Mouse (Mus musculus) spleen, postnatal 10 days (tissue): ENCODE measurements around the gene Nuak1.

ENCODE experiments used
- DNase-seq, 2 experiments: peaks; one replicate each; pipeline ENCODE4 v3.0.0; 2021 to 2022; ENCODE audit warnings: low spot score in 2 of 2

Nuak1 gene

DNA sequence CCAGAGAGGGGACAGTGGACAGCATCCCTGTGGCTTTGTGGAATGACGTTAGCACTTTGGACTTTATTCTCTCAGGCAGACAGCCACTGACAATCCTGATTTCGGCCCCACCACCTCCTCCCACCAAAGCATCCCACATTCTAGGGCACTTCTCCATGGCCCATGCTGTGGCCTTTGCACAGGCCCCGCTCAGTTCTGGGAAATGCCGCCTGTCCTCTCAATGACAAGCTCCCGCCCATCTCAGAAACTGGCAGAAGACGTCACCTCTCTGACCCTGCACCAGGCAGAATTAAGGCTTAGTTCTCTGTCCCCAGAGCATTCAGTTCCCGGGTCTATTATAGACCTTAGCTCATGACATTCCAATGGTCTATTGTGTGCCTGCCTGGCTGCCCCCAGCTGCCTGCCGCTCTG, 7.0 kb upstream of the Nuak1 start:
- DNase-seq: no peak

DNA sequence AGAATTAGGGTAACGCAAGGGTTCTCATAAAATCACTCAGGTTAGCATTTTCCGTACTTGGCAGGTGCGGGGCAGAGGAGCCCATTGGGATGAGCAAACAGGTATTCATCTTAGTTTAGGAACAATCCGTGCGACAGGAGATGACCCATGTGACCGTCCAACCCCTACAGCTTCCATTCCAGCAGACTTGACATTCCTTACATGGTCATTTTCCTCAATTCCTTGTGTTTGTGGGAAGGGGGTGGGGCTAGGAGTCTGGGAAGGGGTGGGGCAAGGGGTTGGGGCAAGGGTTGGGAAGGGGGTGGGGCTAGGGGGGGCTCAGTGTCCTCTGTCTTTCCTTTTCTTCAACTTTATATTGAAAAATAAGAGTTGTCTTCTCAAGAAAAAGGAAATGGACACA, 6.3 kb upstream of the Nuak1 start:
- DNase-seq: no peak

DNA sequence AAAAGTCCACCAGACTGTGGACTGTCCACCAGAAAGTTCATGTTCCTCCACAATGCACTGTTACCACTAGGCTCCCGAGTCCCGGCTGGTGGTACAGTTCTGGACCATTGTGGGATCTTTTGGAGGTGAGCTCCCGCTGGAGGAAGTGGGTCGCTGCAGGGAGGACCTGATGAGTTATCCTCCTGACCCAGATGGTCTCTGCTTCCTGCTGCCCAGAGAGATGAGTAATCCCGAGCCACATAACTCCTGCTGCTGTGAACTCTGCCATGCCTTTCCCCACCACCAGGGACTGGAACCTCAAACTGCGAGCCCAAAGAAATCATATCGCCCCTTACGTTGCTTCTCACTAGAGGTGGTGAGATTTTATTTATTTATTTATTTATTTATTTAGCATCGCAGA, 4.0 kb upstream of the Nuak1 start:
- no peak for DNase-seq

DNA sequence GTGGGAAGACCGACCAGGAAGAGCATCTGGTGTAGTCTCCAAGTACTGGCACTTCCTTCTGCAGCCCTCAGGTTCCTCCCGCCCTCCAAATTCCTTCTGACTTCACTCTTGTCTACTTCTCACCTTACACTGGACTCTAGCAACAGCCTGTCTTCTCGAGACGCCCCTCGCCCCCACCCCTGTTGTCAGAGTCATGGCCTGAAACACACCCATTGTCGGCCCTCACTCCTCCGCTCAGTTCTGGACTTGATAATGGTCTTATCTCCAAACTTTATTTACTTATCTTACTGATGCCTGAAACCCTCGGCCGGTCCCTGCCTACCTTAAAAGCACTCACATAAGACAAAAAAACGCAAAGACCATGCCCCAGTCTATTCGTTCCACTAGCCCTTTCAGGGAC, 1.4 kb upstream of the Nuak1 start:
- DNase-seq: no peak

DNA sequence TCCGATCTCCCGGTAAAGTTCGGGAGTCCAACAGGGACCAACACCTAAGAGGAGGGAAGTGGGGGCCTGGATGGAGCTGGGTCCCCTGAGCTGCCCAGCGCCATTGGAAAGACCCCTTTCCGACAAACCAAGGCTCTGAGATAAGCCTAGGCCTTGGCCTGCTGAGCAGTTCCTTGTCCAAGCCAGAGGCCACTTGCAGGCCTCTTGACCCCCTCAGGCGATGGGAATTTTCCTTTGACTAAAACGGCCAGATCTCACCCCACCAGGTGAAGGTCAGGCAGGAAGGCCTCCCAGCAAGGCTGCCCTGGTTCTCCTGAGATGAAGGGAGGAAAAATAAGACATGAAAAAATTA, 1.0 kb upstream of the Nuak1 start:
- no peak for DNase-seq

DNA sequence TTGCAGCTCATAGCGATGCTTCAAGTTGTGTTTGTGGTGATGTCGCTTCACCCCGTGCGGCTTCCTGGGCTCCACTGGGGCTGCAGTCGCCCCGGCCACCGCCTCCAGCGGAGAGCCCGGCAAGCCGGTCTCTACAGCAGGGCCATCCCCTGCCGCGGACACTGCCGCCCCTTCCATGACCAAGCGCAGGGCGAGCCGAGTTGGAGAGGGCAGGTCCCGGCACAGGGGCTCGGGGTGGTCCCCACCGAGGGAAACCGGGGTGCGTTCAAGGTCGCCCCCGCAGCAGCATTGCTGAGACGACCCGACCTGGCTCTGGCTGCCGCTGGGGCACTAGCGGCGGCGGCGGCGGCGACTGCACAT, 236 bp downstream of the Nuak1 start:
- DNase-seq: no peak

DNA sequence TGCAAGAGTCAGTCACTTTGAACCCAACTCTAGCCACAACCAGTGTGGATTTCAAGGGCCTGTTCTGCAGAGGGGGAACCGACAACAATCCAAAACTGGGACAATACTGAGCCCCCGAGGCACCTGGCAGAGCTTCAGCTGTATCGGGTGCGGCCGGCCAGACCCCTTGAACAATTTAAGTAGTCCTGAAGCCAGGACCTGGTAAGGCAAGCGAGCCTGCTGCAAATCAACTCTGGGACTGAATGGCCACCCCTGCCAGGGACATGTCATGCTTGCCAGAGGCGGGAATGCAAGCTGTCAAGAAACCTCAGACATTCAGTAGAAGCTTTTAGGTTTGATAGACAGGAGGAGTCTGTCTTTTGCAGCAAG, 1.2 kb downstream of the Nuak1 start:
- no peak for DNase-seq

DNA sequence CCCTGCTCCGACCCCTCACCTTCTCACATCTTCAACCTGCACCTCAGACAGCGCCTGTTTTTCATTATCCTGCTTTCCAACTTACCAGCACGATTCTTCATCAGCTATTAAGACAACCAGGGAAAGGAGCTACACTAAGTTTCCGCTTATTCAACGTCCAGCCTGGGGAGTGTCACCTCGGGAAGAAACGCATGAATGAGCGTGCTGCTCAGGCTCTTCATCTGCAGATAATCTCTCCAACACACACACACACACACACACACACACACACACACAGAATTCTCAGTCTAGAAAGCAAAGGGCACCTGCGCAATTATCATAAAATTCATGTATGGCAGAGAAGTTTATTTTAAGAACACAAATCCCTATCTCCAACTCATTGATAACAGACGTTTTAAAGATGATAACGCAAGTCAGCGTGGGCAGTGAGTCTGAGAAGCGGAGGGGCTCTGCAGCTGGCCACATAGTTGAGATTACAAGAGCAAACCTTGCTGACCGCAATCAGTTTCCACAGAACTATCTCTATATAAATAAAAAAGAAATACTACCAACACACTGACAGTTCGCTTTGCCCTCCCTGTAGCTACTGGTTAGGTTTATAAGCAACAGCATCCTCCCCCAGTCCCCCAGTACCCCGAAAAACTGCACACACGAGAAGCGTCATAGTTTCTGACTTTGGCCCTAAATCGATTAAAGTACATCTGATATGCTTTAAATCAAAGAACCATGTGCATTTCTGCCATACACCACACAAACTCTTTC, 1.8 kb downstream of the Nuak1 start:
- no peak for DNase-seq

DNA sequence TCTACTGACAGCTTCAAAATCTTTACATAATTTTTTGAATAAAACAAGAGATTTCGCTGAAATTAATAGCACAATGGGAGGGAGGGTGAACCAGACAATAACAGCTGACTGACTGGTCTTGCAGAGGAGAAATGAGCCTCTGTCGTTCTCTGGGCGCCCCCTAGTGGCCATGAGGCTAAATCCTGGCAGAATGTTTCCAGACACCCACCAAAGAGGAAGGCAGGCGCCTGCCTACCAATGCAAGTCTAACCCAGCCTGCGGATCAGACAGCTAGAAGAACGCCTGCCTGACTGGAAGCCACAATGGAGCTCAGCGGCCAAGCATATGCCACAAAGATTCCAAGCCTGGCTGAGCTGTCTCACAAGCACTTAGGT, 2.4 kb downstream of the Nuak1 start:
- peak; percentile 78 to 93 for DNase-seq

DNA sequence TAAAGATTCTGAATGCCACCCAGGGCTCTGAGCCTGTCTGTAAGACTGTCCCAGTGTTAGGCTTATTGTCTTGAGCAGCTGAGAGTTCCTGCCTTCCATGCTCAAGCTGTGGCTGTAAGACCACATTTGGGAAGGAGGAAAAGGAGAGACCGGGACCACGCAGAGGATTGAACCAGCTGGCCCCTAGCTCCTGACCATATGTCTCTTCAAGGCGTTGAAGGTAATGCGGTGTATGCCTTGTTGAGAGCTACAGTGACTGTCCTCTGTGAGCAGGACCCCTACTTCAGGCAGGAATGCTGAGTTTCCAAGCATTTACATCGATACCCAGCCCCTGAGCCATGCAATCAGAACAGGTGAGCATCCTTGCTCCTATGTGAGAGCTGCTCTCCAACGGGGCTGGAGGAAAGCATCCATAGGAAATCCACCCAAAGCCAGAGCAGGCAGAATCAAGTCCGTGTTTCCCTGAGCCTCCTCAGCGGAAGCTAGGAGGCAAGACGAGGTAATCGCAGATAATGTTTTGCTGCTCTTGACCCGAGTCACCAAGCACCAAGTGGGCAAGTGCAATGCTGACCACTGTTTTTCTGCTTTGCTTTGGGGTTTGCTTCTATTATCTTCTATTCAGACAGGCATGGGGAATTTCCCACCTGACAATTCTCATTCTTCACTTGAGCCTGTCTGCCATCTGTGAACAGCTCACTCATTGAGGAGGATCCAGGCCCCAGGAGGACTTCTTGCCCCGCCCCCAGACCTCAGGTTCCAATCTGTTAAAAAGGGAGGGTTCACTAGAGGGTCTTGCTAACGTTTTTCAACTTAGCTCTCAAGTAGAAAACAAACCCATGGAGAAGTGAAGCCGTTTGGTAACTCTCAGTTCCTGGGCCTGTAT, 3.0 kb downstream of the Nuak1 start:
- DNase-seq: peak in 1 of 2 experiments; percentile 25

DNA sequence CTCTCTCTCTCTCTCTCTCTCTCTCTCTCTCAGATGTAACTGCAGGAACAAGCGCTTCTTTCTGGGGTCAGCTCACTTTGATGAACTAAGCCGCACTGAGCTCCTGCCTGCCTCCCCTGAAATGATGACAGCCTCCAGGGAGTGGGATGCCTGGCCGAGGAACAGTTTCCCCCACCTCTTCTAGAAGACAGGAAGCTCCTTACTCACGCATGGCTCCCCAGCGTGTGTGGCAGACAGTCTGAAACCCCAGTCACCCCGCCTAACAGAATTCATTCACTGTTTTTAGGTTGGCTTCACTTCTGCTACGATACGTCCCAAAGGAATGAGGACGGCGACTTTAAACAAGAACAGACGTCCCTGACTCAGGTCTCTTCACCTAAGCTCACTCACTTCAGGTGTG, 4.5 kb downstream of the Nuak1 start:
- DNase-seq: no peak

DNA sequence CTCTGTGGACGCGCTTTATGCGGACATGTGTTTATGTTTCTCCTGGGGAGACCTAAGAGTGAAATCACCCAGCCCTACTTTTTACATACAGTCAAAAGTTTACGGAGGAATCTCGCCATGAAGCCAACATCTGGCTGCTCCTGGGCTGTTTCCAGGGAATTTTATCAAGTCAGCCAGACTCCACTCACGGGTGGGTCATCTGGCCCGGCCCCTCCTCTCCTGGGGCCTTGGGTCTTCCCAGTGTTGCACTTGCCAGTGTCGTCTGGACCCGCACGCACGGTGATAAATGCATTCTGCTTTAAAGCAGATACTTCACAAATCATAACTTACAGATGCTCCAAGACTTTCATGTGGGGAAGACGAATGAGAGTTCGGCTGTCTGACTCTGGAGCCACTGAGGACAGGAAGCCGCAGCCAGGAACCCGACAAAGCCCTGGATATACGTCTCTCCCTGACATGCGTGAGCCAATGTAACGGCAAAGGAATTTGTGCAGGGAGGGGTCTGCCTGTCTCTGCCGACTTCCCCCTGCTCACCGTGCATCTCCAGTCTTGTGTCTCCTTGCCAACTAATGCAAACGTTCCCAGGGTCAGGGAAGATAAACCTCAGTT, 7.1 kb downstream of the Nuak1 start:
- no peak for DNase-seq

DNA sequence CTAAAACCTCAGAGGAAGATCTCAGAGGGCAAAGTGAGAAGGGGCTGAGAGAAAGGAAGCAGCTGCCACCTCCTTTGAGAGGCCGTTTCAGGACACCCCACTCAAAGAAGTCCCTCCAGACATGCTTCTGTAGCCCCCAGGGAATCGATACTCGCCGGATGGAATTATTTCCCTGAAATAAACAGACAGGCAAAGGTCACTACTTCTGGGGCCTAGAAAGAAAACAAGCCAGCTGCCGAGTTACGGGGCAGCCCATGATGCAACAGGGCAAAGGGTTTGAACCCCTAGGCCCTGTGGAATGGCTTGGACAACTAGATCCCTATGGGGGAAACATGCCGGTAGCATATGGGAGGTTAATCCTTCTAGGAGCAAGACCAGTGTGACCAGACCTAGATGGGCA, 16.0 kb downstream of the Nuak1 start:
- DNase-seq: no peak

DNA sequence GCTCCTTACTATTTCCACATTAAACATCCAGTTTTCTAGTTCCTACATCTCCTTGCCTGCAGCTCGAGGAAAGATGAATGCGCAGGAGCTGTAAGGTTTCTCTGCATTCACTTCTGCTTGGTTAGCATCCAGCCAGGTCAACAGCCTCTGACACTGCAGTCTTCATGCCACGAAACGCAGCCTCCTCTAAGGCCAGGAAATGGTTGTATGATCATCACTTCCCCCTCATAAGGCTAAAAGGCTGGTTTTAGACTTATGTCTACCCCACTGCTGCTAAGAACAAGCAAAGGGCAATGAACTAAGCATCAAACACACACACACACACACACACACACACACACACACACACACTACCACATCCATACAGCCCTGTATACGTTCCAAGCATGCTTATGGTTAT, 16.5 kb downstream of the Nuak1 start:
- DNase-seq: no peak

DNA sequence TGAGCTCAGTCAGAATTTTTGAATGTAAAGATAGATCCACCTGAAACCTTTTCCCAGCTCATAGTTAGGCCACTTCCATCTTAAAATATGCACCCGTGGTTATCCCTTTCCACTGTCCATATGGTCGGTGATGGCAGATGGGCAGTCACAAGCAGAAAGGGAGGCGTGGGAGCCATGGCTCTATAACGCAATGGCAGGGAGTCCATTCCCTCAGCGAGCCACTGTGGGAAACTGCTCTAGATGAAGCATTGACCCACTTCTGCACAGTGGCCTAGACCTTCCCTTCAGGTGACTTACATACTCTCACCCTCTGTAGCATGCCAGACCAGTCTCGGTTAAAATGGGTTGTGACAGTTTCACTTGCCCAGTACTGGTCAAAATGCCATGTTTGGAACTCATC, 19.8 kb downstream of the Nuak1 start:
- DNase-seq: no peak

DNA sequence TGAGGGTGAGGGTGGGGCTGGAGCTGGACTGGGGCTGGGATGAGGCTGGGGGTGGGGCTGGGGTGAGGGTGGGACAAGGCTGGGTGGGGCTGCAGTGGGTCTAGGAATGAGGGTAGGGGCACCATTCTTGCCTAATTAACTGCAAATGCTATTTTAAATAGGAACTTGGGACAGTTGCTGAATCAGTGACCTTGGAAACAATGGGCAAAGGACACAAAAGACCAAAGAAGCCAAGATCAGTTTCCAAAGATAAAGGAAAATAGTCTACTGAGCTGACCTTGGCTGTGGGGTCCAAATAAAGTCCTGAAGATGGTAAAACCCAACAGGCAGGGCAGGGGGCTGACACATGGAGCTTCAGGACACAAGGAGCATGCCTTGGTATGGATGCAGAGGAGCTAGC, 22.0 kb downstream of the Nuak1 start:
- no peak for DNase-seq

DNA sequence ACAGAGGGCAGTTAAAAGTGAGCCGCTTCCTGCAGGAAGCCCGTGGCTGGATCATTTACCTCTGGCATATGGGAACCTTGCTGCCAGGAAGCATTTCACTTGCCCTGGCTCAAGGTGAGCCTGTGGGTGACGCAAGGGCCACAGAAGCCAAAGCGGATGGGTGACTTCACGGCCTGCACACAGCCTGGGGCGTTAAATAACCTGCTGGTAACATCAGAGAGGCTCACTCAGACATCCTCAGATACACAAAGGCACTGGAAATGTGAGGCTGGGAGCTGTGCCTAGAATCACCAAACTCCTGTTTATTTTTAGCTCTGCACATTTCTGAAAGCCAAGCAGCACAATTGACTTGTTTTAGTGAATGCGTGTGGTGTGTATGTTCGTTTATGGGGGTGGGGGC, 23.6 kb downstream of the Nuak1 start:
- no peak for DNase-seq

DNA sequence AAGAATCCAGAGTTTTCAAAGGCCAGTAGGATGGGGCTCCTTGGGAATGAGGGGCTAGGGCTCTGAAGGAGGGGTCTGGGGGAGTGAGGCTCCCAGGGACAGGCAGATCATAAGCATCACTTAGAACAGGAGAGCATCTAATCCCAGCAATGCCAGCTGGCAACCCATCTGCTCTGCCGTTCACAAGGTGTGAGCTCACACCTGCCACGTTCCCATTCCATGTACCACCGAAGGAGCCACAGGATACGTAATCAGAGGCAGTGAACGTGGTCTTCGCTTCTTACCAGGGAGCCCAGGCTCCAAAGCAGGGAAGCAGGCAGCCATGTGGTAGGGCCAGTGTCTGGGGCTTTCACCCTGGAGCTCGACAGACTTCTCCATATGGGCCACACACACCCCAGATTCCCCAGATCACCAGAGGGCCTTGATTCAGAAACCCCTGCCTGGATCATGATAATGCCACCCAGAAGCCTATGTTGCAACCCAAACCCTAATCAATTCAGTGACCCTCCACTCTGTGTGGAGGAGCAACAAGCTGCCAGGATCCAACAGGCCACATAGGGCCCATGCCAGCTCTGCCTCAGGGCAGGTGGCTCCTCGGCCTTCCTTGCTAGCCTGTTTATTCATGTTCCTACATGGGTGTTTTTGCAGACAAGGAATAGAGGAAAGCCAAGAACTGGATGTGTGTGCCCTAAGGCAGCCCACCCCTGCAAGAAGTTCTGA, 25.3 kb downstream of the Nuak1 start:
- DNase-seq: no peak

DNA sequence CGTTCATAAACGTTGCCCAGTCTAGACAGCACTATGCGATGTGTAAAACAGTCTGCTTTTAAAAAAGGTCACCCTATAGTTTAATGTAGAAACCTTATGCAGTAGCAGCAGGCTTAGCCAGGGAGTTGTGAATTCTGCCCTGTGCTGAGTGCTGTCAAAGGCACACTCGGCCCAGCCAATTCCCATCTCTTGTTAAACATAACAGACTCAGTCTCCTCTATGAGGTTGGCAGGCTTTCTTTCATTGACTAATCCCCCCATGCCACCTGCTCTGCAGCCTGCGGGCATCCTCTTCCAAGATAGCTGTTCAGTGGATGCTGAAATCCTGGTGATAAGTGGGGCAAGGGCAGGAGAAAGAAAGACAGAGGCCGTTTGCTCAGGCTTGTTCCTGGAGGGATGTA, 27.1 kb downstream of the Nuak1 start:
- DNase-seq: no peak

DNA sequence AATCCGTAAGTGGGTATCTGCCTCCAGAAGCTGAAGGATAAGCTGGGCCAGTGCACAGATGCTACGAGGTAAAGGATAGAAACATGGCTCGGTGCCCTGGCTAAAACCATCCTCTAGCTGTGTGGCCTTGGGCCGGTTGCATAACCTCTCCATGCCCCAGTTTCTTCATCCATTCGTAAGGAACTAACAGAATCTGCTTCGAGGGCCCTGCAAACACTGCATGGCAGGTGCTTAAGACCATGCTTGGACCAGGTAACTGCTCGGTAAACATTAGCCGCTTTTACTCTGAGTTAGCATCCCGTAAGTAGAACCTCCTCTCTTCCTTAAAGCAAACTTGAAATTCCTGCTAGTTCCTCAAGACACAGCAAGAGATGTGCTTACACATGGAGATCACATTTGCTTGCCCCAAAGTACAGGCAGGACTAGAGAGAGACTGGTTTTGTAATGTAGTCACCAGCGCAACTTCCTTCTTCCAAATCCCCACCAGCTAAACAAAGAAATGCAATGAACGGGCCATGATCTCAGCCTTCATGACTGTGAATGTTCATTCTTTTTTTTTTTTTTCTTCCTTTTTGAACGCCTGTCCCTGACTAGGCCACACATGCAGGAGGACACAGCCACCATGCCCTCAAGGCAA, 28.0 kb downstream of the Nuak1 start:
- no peak for DNase-seq

DNA sequence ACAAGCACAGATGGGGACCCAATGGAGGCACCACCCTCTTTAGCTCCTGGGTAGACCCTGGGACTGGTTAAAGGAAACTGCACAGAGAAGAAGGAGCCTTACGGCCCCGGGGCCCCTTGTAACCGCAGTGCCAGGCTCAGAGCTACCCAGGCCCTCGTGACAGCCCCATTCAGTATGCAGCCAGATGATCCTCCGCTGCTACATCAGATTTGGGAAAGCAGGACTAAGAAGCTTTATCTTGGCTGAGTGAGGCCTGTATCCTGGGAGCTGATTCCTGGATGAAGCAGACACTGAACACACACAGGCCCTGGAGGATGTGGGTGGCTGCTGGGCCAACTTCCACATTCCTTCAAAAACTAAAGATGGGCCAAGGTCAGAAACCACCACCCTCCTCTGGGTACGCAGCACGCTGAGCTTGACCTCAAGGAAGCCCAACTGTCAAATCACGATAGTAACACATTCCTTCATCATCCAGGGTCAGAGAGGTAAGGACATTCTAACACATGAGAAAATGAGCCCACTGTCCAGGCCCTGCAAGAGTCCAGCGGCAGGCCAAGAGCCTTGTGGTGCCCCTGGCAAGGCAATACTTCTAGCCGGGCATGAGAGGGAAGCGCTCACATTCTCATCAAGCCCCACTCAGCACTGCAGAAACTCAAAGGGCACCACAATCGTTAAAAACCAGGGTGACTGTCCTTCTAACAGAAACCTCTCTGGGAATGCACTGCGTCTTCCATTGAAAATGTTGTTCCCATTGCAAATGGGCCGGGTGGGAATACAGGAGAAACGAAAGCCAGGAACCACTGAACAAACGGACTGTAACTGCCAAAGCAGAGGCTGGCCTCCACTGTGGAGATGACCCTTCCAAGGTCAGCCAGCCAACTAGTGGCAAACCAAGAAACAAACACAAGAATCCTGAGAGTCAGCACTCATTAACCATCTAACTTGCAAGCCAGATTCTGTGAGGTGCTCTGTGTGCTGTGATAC, 29.0 kb downstream of the Nuak1 start:
- no peak for DNase-seq
